Mouse (Mus musculus): ENCODE measurements at regions not wholly inside any gene's neighbourhood (a gene's known extent, or its start where the extent isn't known, plus 50 kb on each side); places are given as distances from the start of the nearest gene placed in this dataset.

- DNase-seq = no peak
These were observed 515.7 kb upstream of the Gm19410 start for GRCm38 (mm10) chr8:35249747-35250375.

GRCm38 (mm10) chr8:35250641-35251040 is 514.9 kb upstream of the Gm19410 start:
- DNase-seq = no peak

- DNase-seq = peak; percentile 4
These were observed 511.6 kb upstream of the Gm19410 start for GRCm38 (mm10) chr8:35253946-35254345.

GRCm38 (mm10) chr8:35255327-35255726 is 510.3 kb upstream of the Gm19410 start:
- no peak for DNase-seq

- DNase-seq = peak; percentile 5
These were observed 508.6 kb upstream of the Gm19410 start for GRCm38 (mm10) chr8:35256958-35257357.

- DNase-seq = no peak
These were observed 497.4 kb upstream of the Gm19410 start for GRCm38 (mm10) chr8:35268221-35268620.

GRCm38 (mm10) chr8:35268986-35269385 is 496.6 kb upstream of the Gm19410 start:
- no peak for DNase-seq

GRCm38 (mm10) chr8:35275972-35276371 is 489.6 kb upstream of the Gm19410 start:
- no peak for DNase-seq

- DNase-seq = no peak
These were observed 489.1 kb upstream of the Gm19410 start for GRCm38 (mm10) chr8:35276460-35276859.

GRCm38 (mm10) chr8:35278946-35279345 is 486.6 kb upstream of the Gm19410 start:
- DNase-seq = no peak

- DNase-seq = no peak
These were observed 484.8 kb upstream of the Gm19410 start for GRCm38 (mm10) chr8:35280741-35281140.

GRCm38 (mm10) chr8:35283366-35283765 is 482.2 kb upstream of the Gm19410 start:
- no peak for DNase-seq

GRCm38 (mm10) chr8:35289018-35289417 is 476.6 kb upstream of the Gm19410 start:
- no peak for DNase-seq

GRCm38 (mm10) chr8:35289967-35290366 is 475.6 kb upstream of the Gm19410 start:
- no peak for DNase-seq

- peak; percentile 5 for DNase-seq
These were observed 472.0 kb upstream of the Gm19410 start for GRCm38 (mm10) chr8:35293437-35294126.

GRCm38 (mm10) chr8:35296936-35297335 is 468.7 kb upstream of the Gm19410 start:
- no peak for DNase-seq

- no peak for DNase-seq
These were observed 466.5 kb upstream of the Gm19410 start for GRCm38 (mm10) chr8:35299088-35299487.

- no peak for DNase-seq
These were observed 465.2 kb upstream of the Gm19410 start for GRCm38 (mm10) chr8:35300359-35300758.

GRCm38 (mm10) chr8:35300881-35301521 is 464.6 kb upstream of the Gm19410 start:
- peak; percentile 11 for DNase-seq

GRCm38 (mm10) chr8:35302856-35303255 is 462.7 kb upstream of the Gm19410 start:
- no peak for DNase-seq

GRCm38 (mm10) chr8:35321270-35321865 is 444.2 kb upstream of the Gm19410 start:
- no peak for DNase-seq

- DNase-seq = no peak
These were observed 442.2 kb upstream of the Gm19410 start for GRCm38 (mm10) chr8:35323180-35323975.

All from kidney, adult 9 months (tissue).